Mouse (Mus musculus): ENCODE measurements around the gene Gm16405. TPM values are rescaled to one million over a fixed set of nuclear protein-coding genes. Genes with fewer than 3 reads are reported as not detected.
"Not testable (repeated sequence)": the region's sequence is repeated elsewhere in the genome, so short reads cannot be mapped to it uniquely, and the experiment has no call there.

The Gm16405 gene
- not detected for total RNA-seq (2021)

- intact Hi-C loops (cut with DNase I); DNase-seq (ENCODE audit: low spot score in 2 of 2): not testable (repeated sequence)
Observed at GRCm38 (mm10) chrX:54530908-54531307, at the start of gene Gm16405. Gene Gm16405, plus strand, starts transcription at chrX:54531208.

Other genes with a start within 250 kb of the Gm16405 start
- gene Gm16430, start 91.0 kb downstream of the Gm16405 start, total RNA-seq (2021) = not detected